In genomic region chr4:88020421-88020820, GRCm38 (mm10) we compare ENCODE assay signal across 13 mouse cellular contexts.
"Had no signal": no experiment of that assay in that cellular context is flagged by ENCODE, and none has a peak within 500 bp of the region (broad histone marks: within the 10 kb centered on the region; RNA-seq: fewer than 3 reads in every experiment).

No protein-coding gene starts in this region.

- DNase-seq: kidney, adult 8-10 months; kidney, postnatal 25 days; lung, embryonic 14.5 days; lung, postnatal 10 days; lung, postnatal 4 days; thymus, postnatal 4 days had no signal

- H3K27me3 ChIP-seq: liver, embryonic 15.5 days; neural tube, embryonic 15.5 days had no signal

- H3K4me3 ChIP-seq: left cerebral cortex, adult 2 months; limb, embryonic 10.5 days; liver, embryonic 15.5 days; midbrain, embryonic 10.5 days; myocyte; neural tube, embryonic 15.5 days had no signal

- H3K9ac ChIP-seq: liver, embryonic 15.5 days; lung, embryonic 14.5 days; neural tube, embryonic 15.5 days had no signal

- H3K4me2 ChIP-seq: liver, embryonic 11.5 days; liver, embryonic 15.5 days; lung, embryonic 14.5 days; neural tube, embryonic 15.5 days had no signal

- H3K27ac ChIP-seq: left cerebral cortex, adult 2 months; limb, embryonic 10.5 days; liver, embryonic 15.5 days; midbrain, embryonic 10.5 days; neural tube, embryonic 15.5 days had no signal

- H3K36me3 ChIP-seq: liver, embryonic 15.5 days; neural tube, embryonic 15.5 days had no signal

- H3K4me1 ChIP-seq: liver, embryonic 15.5 days had no signal

- H3K9me3 ChIP-seq: limb, embryonic 10.5 days; liver, embryonic 15.5 days; midbrain, embryonic 10.5 days; neural tube, embryonic 15.5 days had no signal
